Mouse (Mus musculus) spleen, adult 2 months (tissue): ENCODE measurements around the gene Nol3.

Experiments
- CTCF ChIP-seq: fragments of 200-500 bp; IDR thresholded peaks from 2 replicates; pipeline ENCODE4 v1.5.1; 2011; ENCODE audit warnings: mild to moderate bottlenecking, inconsistent platforms; ENCODE audit not compliant: insufficient read depth, insufficient read length, insufficient replicate concordance; ENCODE audit errors: extremely low read depth
- POLR2A ChIP-seq: fragments of 200-500 bp; IDR thresholded peaks from 2 replicates; pipeline ENCODE4 v1.6.1; 2011; ENCODE audit warnings: low read depth, low read length, inconsistent platforms

GRCm38 (mm10) chr8:105259721-105260320 is 16.1 kb upstream of the Nol3 start:
- TF ChIP-seq CTCF: peak; percentile 92
- no peak for TF ChIP-seq POLR2A
